ENCODE assay signal across 8 mouse cellular contexts in the genomic region with DNA sequence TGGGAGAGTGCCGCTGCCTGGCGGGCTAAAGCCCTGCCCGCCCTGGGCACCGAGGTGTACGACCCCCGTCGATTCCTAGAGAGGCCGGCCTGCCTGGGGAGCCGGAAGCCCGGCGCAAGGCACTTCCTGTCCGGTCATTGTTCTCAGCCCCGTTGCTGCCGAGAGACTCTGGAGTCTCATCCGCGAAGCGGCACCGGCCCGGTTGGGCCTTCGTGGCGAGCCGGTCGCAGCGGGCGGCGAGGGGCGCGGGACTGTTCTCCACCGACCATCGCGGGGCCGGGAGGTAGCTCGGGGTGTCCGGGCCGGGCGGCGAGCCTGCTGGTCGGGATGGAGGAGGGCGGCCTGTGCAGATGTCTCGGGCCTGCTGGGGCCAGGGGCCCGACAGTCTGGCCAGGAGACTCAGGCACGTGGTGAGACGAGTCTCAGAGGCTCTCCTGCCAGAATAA. TPM values are rescaled to one million over a fixed set of nuclear protein-coding genes. Genes with fewer than 3 reads are reported as not detected.
DNase-seq lines count a peak whose midpoint lies in the region; ATAC-seq and TF ChIP-seq lines count a peak whose summit lies in the region.

A gene (plus strand): TSS at position 137 of the 446 bp plus-strand sequence.

- peak within 1 kb of the TSS; percentile 51 for H3K4me2 ChIP-seq in hindbrain, embryonic 11.5 days (replicated peaks; ENCODE audit: low read depth, low read length)

- TF ChIP-seq POLR2A in lung, adult 2 months (IDR thresholded peaks at IDR 0.05; ENCODE audit: borderline replicate concordance, extremely low read depth, low read depth, low read length), result peak; percentile 33; the same call in 1 of the 2 replicates

- peak within 1 kb of the TSS; percentile 96 for H3K9ac ChIP-seq in hindbrain, embryonic 11.5 days (ENCODE audit: low read depth, low read length)

- no peaks in the 10 kb centered on the region for H3K27me3 ChIP-seq in hindbrain, embryonic 11.5 days (ENCODE audit: control insufficient read depth, insufficient read depth, low read length)

- peak within 1 kb of the TSS; percentile 76 for H3K27ac ChIP-seq in hindbrain, embryonic 11.5 days (ENCODE audit: low read depth, low read length)

- TF ChIP-seq CTCF in lung, adult 2 months (IDR thresholded peaks at IDR 0.05; ENCODE audit: insufficient read depth, low read length), result no peak

- H3K4me1 ChIP-seq in hindbrain, embryonic 11.5 days (replicated peaks; ENCODE audit: control insufficient read depth, insufficient read depth, low read length), result no peaks in the 10 kb centered on the region
- no peaks in the 10 kb centered on the region for H3K4me1 ChIP-seq in lung, adult 2 months (ENCODE audit: control insufficient read depth, insufficient read depth, low read length)

- peak; percentile 89 for DNase-seq in ZHBTc4 (ENCODE audit: low read depth, low spot score)
- peak; percentile 84 to 86 for DNase-seq in cerebellum, postnatal 14 days
- DNase-seq in frontal cortex, postnatal 14 days (ENCODE audit: low spot score in 2 of 2), result peak; percentile 53 to 61
- DNase-seq in hindbrain, embryonic 11.5 days (ENCODE audit: low spot score), result peak; percentile 90
- DNase-seq in layer of hippocampus, adult 9-10 months (ENCODE audit: low spot score), result peak; percentile 29
- DNase-seq in lung, adult 2 months, result peak; percentile 62
- DNase-seq in ovary, adult 18-20 months (ENCODE audit: low spot score), result peak; percentile 53
- peak; percentile 23 to 69 for DNase-seq in urinary bladder, adult 18-20 months (ENCODE audit: low spot score in 2 of 2)

- ATAC-seq in hindbrain, embryonic 11.5 days (ENCODE audit: low FRiP score), result peak; percentile 99

- H3K4me3 ChIP-seq in hindbrain, embryonic 11.5 days (ENCODE audit: low read depth, low read length), result peak within 1 kb of the TSS; percentile 82
- peak within 1 kb of the TSS; percentile 78 for H3K4me3 ChIP-seq in lung, adult 2 months (replicated peaks; ENCODE audit: extremely low read depth, low read depth, low read length)

- under 1% methylated on average over 41 of the region's 43 CpGs for WGBS in hindbrain, embryonic 11.5 days
- 1% methylated on average over 41 of the region's 43 CpGs for WGBS in lung, adult 2 months

- no peaks in the 10 kb centered on the region for H3K9me3 ChIP-seq in hindbrain, embryonic 11.5 days (ENCODE audit: control insufficient read depth, low read length)

- H3K36me3 ChIP-seq in hindbrain, embryonic 11.5 days (ENCODE audit: control insufficient read depth, insufficient read depth, low read length), result peaks cover 17% of the 10 kb centered on the region

RNA-seq across cellular contexts. Expression of the gene that starts here (rescaled TPM):
- 34.8 and 37.3 TPM in 2 replicates for polyA plus RNA-seq in hindbrain, embryonic 11.5 days (2014; fragmentation: Nextera tagmentation; extraction: Ambion mirVana)
- polyA plus RNA-seq in lung, adult 2 months (2012; rRNA removed), result 1.1 and 1.7 TPM in 2 replicates

Comparison
In these comparisons a context has a peak if more than half of its experiments do, and no peak if none do; other contexts are left out.
1. Peak in every context shown above with its lines: DNase-seq, ATAC-seq, H3K4me3 ChIP-seq and H3K27ac ChIP-seq.
2. RNA of the gene that starts here (polyA plus RNA-seq): 34.8 to 37.3 TPM in hindbrain, embryonic 11.5 days; 1.1 to 1.7 TPM in lung, adult 2 months; every median in the first group is over 10 times any median in the second.
3. DNase-seq: peak in every context shown above with its lines; median percentile 90 in hindbrain, embryonic 11.5 days; 89 in ZHBTc4; 85 in cerebellum, postnatal 14 days; 62 in lung, adult 2 months; 57 in frontal cortex, postnatal 14 days; 53 in ovary, adult 18-20 months; 46 in urinary bladder, adult 18-20 months; 29 in layer of hippocampus, adult 9-10 months.